Mouse (Mus musculus): ENCODE data around the gene Elobl.

Gene Elobl

GRCm38 (mm10) chr11:88937886-88938285 is 28.8 kb downstream of the Elobl start:
- no peak for DNase-seq (ENCODE audit: low read depth, low spot score)

GRCm38 (mm10) chr11:88934089-88935000 is 32.4 kb downstream of the Elobl start:
- DNase-seq (ENCODE audit: low read depth, low spot score): no peak

GRCm38 (mm10) chr11:88933030-88933429 is 33.7 kb downstream of the Elobl start:
- no peak for DNase-seq (ENCODE audit: low read depth, low spot score)

- no peak for DNase-seq (ENCODE audit: low read depth, low spot score)
These were observed 34.8 kb downstream of the Elobl start for GRCm38 (mm10) chr11:88931692-88932530.

- no peak for DNase-seq (ENCODE audit: low read depth, low spot score)
These were observed 40.2 kb downstream of the Elobl start for GRCm38 (mm10) chr11:88926566-88926965.
